16 mouse cellular contexts compared by ENCODE assay signal in genomic region chr8:106368501-106368900, GRCm38 (mm10). TPM values are rescaled to one million over a fixed set of nuclear protein-coding genes. Genes with fewer than 3 reads are reported as not detected.
DNase-seq lines count a peak whose midpoint lies in the region; ATAC-seq and TF ChIP-seq lines count a peak whose summit lies in the region.
"Had no signal": no experiment of that assay in that cellular context is flagged by ENCODE, and none has a peak within 500 bp of the region (broad histone marks: within the 10 kb centered on the region; RNA-seq: fewer than 3 reads in every experiment).

No protein-coding gene starts in this region.

- no peaks in the 10 kb centered on the region for H3K27me3 ChIP-seq in kidney, postnatal 0 days (ENCODE audit: insufficient read depth, low read length)
- H3K27me3 ChIP-seq: heart, embryonic 15.5 days; kidney, embryonic 15.5 days had no signal

- no peaks in the 10 kb centered on the region for H3K4me1 ChIP-seq in kidney, postnatal 0 days (replicated peaks; ENCODE audit: insufficient read depth, low read length)
- H3K4me1 ChIP-seq in bone marrow macrophage, adult 2 months (ENCODE audit: control insufficient read depth, insufficient read depth, low read length): peaks cover 13% of the 10 kb centered on the region
- H3K4me1 ChIP-seq: embryonic facial prominence, embryonic 10.5 days; heart, embryonic 15.5 days; kidney, embryonic 15.5 days had no signal

- no peak for DNase-seq in kidney, postnatal 0 days (ENCODE audit: low spot score)
- no peak for DNase-seq in kidney, postnatal 25 days
- DNase-seq in thymus, postnatal 4 days: peak; percentile 21
- no peak for DNase-seq in thymus, postnatal 14 days
- DNase-seq in frontal cortex, postnatal 25 days (ENCODE audit: low spot score in 2 of 2): no peak
- no peak for DNase-seq in left cerebral cortex, postnatal 25 days (ENCODE audit: low spot score in 2 of 2)
- DNase-seq: adrenal gland, postnatal 10 days; cerebellum, adult 8-10 months; gastrocnemius, postnatal 10 days; thymus, postnatal 36 days had no signal

- no peak overlapping the region for H3K9ac ChIP-seq in kidney, postnatal 0 days (ENCODE audit: low read depth, low read length)
- H3K9ac ChIP-seq: heart, embryonic 15.5 days; hindbrain, embryonic 14.5 days; kidney, embryonic 15.5 days had no signal

- no peak for TF ChIP-seq POLR2A in bone marrow macrophage, adult 2 months (IDR thresholded peaks at IDR 0.05; ENCODE audit: borderline replicate concordance, low read depth, low read length)

- WGBS in kidney, postnatal 0 days: 69% methylated on average over 3 of the region's 3 CpGs

- no peaks in the 10 kb centered on the region for H3K9me3 ChIP-seq in kidney, postnatal 0 days (replicated peaks; ENCODE audit: low read length)
- H3K9me3 ChIP-seq: embryonic facial prominence, embryonic 10.5 days; heart, embryonic 15.5 days; kidney, embryonic 15.5 days had no signal

- no peak overlapping the region for H3K4me2 ChIP-seq in kidney, postnatal 0 days (ENCODE audit: low read length)
- H3K4me2 ChIP-seq: heart, embryonic 15.5 days; hindbrain, embryonic 14.5 days; kidney, embryonic 15.5 days had no signal

- no peaks in the 10 kb centered on the region for H3K36me3 ChIP-seq in kidney, postnatal 0 days (ENCODE audit: insufficient read depth, low read length)
- H3K36me3 ChIP-seq: embryonic facial prominence, embryonic 10.5 days; heart, embryonic 15.5 days; kidney, embryonic 15.5 days had no signal

- no peak overlapping the region for H3K27ac ChIP-seq in kidney, postnatal 0 days
- H3K27ac ChIP-seq in bone marrow macrophage, adult 2 months (ENCODE audit: insufficient read depth, low read depth, low read length): no peak overlapping the region
- H3K27ac ChIP-seq: embryonic facial prominence, embryonic 10.5 days; heart, embryonic 15.5 days; hindbrain, embryonic 14.5 days; kidney, embryonic 15.5 days had no signal

- intact Hi-C loops in left cerebral cortex, postnatal 25 days (cut with DNase I): no loop called here

- TF ChIP-seq CTCF in kidney, postnatal 0 days (IDR thresholded peaks at IDR 0.05; ENCODE audit: low read depth): peak; percentile 26; the same call in 1 of the 2 replicates
- TF ChIP-seq CTCF in bone marrow macrophage, adult 2 months (IDR thresholded peaks at IDR 0.05; ENCODE audit: low read depth, low read length): peak; percentile 25; the same call in 1 of the 2 replicates

- no peak for ATAC-seq in kidney, postnatal 0 days (replicated peaks; ENCODE audit: low FRiP score, low read depth)

- H3K4me3 ChIP-seq in kidney, postnatal 0 days (replicated peaks; ENCODE audit: low read depth, low read length): no peak overlapping the region
- no peak overlapping the region for H3K4me3 ChIP-seq in bone marrow macrophage, adult 2 months (ENCODE audit: insufficient read depth, low read length)
- H3K4me3 ChIP-seq: embryonic facial prominence, embryonic 10.5 days; heart, embryonic 15.5 days; kidney, embryonic 15.5 days had no signal

RNA-seq across cellular contexts. Expression of gene Smpd3, which starts 30.7 kb away (rescaled TPM):
- 0.27 and 0.42 TPM in 2 replicates for polyA plus RNA-seq in kidney, postnatal 0 days (2015; fragmentation: Nextera tagmentation; extraction: Ambion mirVana)
- 0.77 and 1.0 TPM in 2 replicates for polyA plus RNA-seq in bone marrow macrophage, adult 2 months (2012; ENCODE audit: insufficient read depth, insufficient read length, missing spikeins)
- 10 to 100 TPM; 59.4 to 74.6 TPM for total RNA-seq in left cerebral cortex, postnatal 25 days (2021)
- total RNA-seq: megakaryocyte-erythroid progenitor cell, adult 5-6 weeks had no signal

RNA-seq across cellular contexts. Expression of gene Zfp90, which starts 46.6 kb away (rescaled TPM):
- 14.1 and 15.2 TPM in 2 replicates for polyA plus RNA-seq in kidney, postnatal 0 days (2015; fragmentation: Nextera tagmentation; extraction: Ambion mirVana)
- polyA plus RNA-seq in bone marrow macrophage, adult 2 months (2012; ENCODE audit: insufficient read depth, insufficient read length, missing spikeins): 27.0 and 28.9 TPM in 2 replicates
- 10 to 100 TPM in 1 of 2 experiments, 1 to 10 TPM in 1; 9.9 to 10.4 TPM for total RNA-seq in left cerebral cortex, postnatal 25 days (2021)
